Mouse (Mus musculus) CD4-positive naive resting alpha-beta T cell, adult 76 days (primary cell): Measurements from ENCODE around the gene Cyp11a1. TPM values are rescaled to one million over a fixed set of nuclear protein-coding genes. Genes with fewer than 3 reads are reported as not detected.

Source experiments
- total RNA-seq: library from RNA; stranded (reverse); gene quantifications from one replicate; pipeline ENCODE4 v1.2.4, GENCODE M21; 2023

Gene Cyp11a1
- 0.67 TPM for total RNA-seq

GRCm38 (mm10) chr9:58005753-58006461, at the start of gene Cyp11a1:
Gene Cyp11a1, plus strand, starts transcription at chr9:58006411.

GRCm38 (mm10) chr9:58063531-58063930, 57.3 kb downstream of the Cyp11a1 start, which contains the start of gene Stra6:
Gene Stra6, plus strand, starts transcription at chr9:58063788.

Other genes with a start within 250 kb of the Cyp11a1 start
- gene Clk3, start 240.6 kb upstream of the Cyp11a1 start, total RNA-seq: 215 TPM
- 88.6 TPM for gene Arid3b, start 169.6 kb upstream of the Cyp11a1 start, total RNA-seq
- gene Ubl7, start 95.4 kb upstream of the Cyp11a1 start, total RNA-seq: 85.6 TPM
- gene Sema7a, start 66.3 kb upstream of the Cyp11a1 start, total RNA-seq: 3.6 TPM
- 0.21 TPM for gene Stra6, start 57.4 kb downstream of the Cyp11a1 start, total RNA-seq
- not detected for gene Ccdc33, start 112.4 kb downstream of the Cyp11a1 start, total RNA-seq
- gene Islr, start 197.9 kb downstream of the Cyp11a1 start, total RNA-seq: not detected
- 3.1 TPM for gene Islr2, start 197.9 kb downstream of the Cyp11a1 start, total RNA-seq
- 87.8 TPM for gene Pml, start 243.4 kb downstream of the Cyp11a1 start, total RNA-seq
- gene Stoml1, start 246.8 kb downstream of the Cyp11a1 start, total RNA-seq: 23.8 TPM